Mouse (Mus musculus): Measurements from ENCODE around the gene Ric8a. TPM values are rescaled to one million over a fixed set of nuclear protein-coding genes. Genes with fewer than 3 reads are reported as not detected.

Ric8a gene
- polyA plus RNA-seq, 1 experiment from 2014 or later = 64.9 TPM

GRCm38 (mm10) chr7:140828171-140828881, 28.4 kb upstream of the Ric8a start:
- H3K36me3 ChIP-seq (ENCODE audit: control insufficient read depth, insufficient read depth, low read length) = no peaks in the 10 kb centered on the region
- H3K4me2 ChIP-seq (ENCODE audit: low read length) = no peak overlapping the region
- no peak overlapping the region for H3K9ac ChIP-seq (ENCODE audit: low read length)
- no peak overlapping the region for H3K4me3 ChIP-seq (ENCODE audit: low read depth, low read length)
- DNase-seq (ENCODE audit: low spot score) = no peak
- H3K9me3 ChIP-seq (ENCODE audit: control insufficient read depth, low read length) = no peaks in the 10 kb centered on the region
- no peaks in the 10 kb centered on the region for H3K4me1 ChIP-seq (replicated peaks; ENCODE audit: control insufficient read depth, insufficient read depth, low read length)
- WGBS = 31% methylated on average over 8 of the region's 8 CpGs
- H3K27ac ChIP-seq (ENCODE audit: low read depth) = no peak overlapping the region
- ATAC-seq (replicated peaks; ENCODE audit: low FRiP score, low TSS enrichment, low read depth) = peak; percentile 53; the same call in 1 of the 2 replicates
- H3K27me3 ChIP-seq (replicated peaks; ENCODE audit: control insufficient read depth, insufficient read depth, low read length) = no peaks in the 10 kb centered on the region

- ATAC-seq (replicated peaks; ENCODE audit: low FRiP score, low TSS enrichment, low read depth) (no peak), DNase-seq (ENCODE audit: low spot score) (no peak)
- Histone ChIP-seq H3K9me3 (ENCODE audit: control insufficient read depth, low read length) (no peaks in the 10 kb centered on the region), H3K4me1 (replicated peaks; ENCODE audit: control insufficient read depth, insufficient read depth, low read length) (no peaks in the 10 kb centered on the region), H3K36me3 (ENCODE audit: control insufficient read depth, insufficient read depth, low read length) (no peaks in the 10 kb centered on the region), H3K9ac (ENCODE audit: low read length) (no peak overlapping the region), H3K4me2 (ENCODE audit: low read length) (no peak overlapping the region), H3K27ac (ENCODE audit: low read depth) (no peak overlapping the region), H3K4me3 (ENCODE audit: low read depth, low read length) (no peak overlapping the region), H3K27me3 (replicated peaks; ENCODE audit: control insufficient read depth, insufficient read depth, low read length) (no peaks in the 10 kb centered on the region)
- 67% methylated on average over 6 of the region's 6 CpGs for WGBS
These were observed 25.3 kb upstream of the Ric8a start for GRCm38 (mm10) chr7:140831447-140831846.

GRCm38 (mm10) chr7:140833341-140833740, 23.4 kb upstream of the Ric8a start:
- Histone ChIP-seq H3K9me3 (ENCODE audit: control insufficient read depth, low read length) (no peaks in the 10 kb centered on the region), H3K4me2 (ENCODE audit: low read length) (no peak overlapping the region), H3K27ac (ENCODE audit: low read depth) (no peak overlapping the region), H3K27me3 (replicated peaks; ENCODE audit: control insufficient read depth, insufficient read depth, low read length) (no peaks in the 10 kb centered on the region), H3K9ac (ENCODE audit: low read length) (no peak overlapping the region), H3K4me1 (replicated peaks; ENCODE audit: control insufficient read depth, insufficient read depth, low read length) (no peaks in the 10 kb centered on the region), H3K36me3 (ENCODE audit: control insufficient read depth, insufficient read depth, low read length) (no peaks in the 10 kb centered on the region), H3K4me3 (ENCODE audit: low read depth, low read length) (no peak overlapping the region)
- DNase-seq (ENCODE audit: low spot score) (no peak), ATAC-seq (replicated peaks; ENCODE audit: low FRiP score, low TSS enrichment, low read depth) (no peak)
- 81% methylated on average over 4 of the region's 4 CpGs for WGBS

GRCm38 (mm10) chr7:140834968-140835757, 21.6 kb upstream of the Ric8a start, which contains the start of gene Urah:
Gene Urah, plus strand, starts transcription at chr7:140835018.
- H3K4me3 ChIP-seq (ENCODE audit: low read depth, low read length) = no peak within 1 kb of the TSS
- WGBS = 37% methylated on average over 20 of the region's 20 CpGs
- no peak within 1 kb of the TSS for H3K4me2 ChIP-seq (ENCODE audit: low read length)
- no peaks in the 10 kb centered on the region for H3K27me3 ChIP-seq (replicated peaks; ENCODE audit: control insufficient read depth, insufficient read depth, low read length)
- no peaks in the 10 kb centered on the region for H3K36me3 ChIP-seq (ENCODE audit: control insufficient read depth, insufficient read depth, low read length)
- no peaks in the 10 kb centered on the region for H3K4me1 ChIP-seq (replicated peaks; ENCODE audit: control insufficient read depth, insufficient read depth, low read length)
- H3K9me3 ChIP-seq (ENCODE audit: control insufficient read depth, low read length) = no peaks in the 10 kb centered on the region
- DNase-seq (ENCODE audit: low spot score) (no peak), ATAC-seq (replicated peaks; ENCODE audit: low FRiP score, low TSS enrichment, low read depth) (peak; percentile 47; the same call in 1 of the 2 replicates)
- H3K27ac ChIP-seq (ENCODE audit: low read depth) = no peak within 1 kb of the TSS
- H3K9ac ChIP-seq (ENCODE audit: low read length) = no peak within 1 kb of the TSS

GRCm38 (mm10) chr7:140835758-140836087, 21.0 kb upstream of the Ric8a start:
- Histone ChIP-seq H3K27me3 (replicated peaks; ENCODE audit: control insufficient read depth, insufficient read depth, low read length) (no peaks in the 10 kb centered on the region), H3K9ac (ENCODE audit: low read length) (no peak overlapping the region), H3K4me2 (ENCODE audit: low read length) (no peak overlapping the region), H3K9me3 (ENCODE audit: control insufficient read depth, low read length) (no peaks in the 10 kb centered on the region), H3K4me1 (replicated peaks; ENCODE audit: control insufficient read depth, insufficient read depth, low read length) (no peaks in the 10 kb centered on the region), H3K4me3 (ENCODE audit: low read depth, low read length) (no peak overlapping the region), H3K36me3 (ENCODE audit: control insufficient read depth, insufficient read depth, low read length) (no peaks in the 10 kb centered on the region), H3K27ac (ENCODE audit: low read depth) (no peak overlapping the region)
- DNase-seq (ENCODE audit: low spot score) = no peak
- WGBS = 69% methylated on average over 2 of the region's 2 CpGs
- ATAC-seq (replicated peaks; ENCODE audit: low FRiP score, low TSS enrichment, low read depth) = no peak

- Histone ChIP-seq H3K27ac (ENCODE audit: low read depth) (no peak overlapping the region), H3K9ac (ENCODE audit: low read length) (no peak overlapping the region), H3K4me1 (replicated peaks; ENCODE audit: control insufficient read depth, insufficient read depth, low read length) (no peaks in the 10 kb centered on the region), H3K4me3 (ENCODE audit: low read depth, low read length) (no peak overlapping the region), H3K9me3 (ENCODE audit: control insufficient read depth, low read length) (no peaks in the 10 kb centered on the region), H3K4me2 (ENCODE audit: low read length) (no peak overlapping the region), H3K36me3 (ENCODE audit: control insufficient read depth, insufficient read depth, low read length) (no peaks in the 10 kb centered on the region), H3K27me3 (replicated peaks; ENCODE audit: control insufficient read depth, insufficient read depth, low read length) (no peaks in the 10 kb centered on the region)
- no peak for DNase-seq (ENCODE audit: low spot score)
- no peak for ATAC-seq (replicated peaks; ENCODE audit: low FRiP score, low TSS enrichment, low read depth)
- WGBS = 79% methylated on average over 9 of the region's 9 CpGs
These were observed 20.3 kb upstream of the Ric8a start for GRCm38 (mm10) chr7:140836243-140837115.

GRCm38 (mm10) chr7:140839556-140839955, 17.2 kb upstream of the Ric8a start:
- H3K4me2 ChIP-seq (ENCODE audit: low read length) = no peak overlapping the region
- peaks cover 8% of the 10 kb centered on the region; the same call in 1 of the 2 replicates for H3K27me3 ChIP-seq (replicated peaks; ENCODE audit: control insufficient read depth, insufficient read depth, low read length)
- DNase-seq (ENCODE audit: low spot score) (no peak), ATAC-seq (replicated peaks; ENCODE audit: low FRiP score, low TSS enrichment, low read depth) (no peak)
- H3K27ac ChIP-seq (ENCODE audit: low read depth) = no peak overlapping the region
- H3K4me1 ChIP-seq (replicated peaks; ENCODE audit: control insufficient read depth, insufficient read depth, low read length) = no peaks in the 10 kb centered on the region
- H3K36me3 ChIP-seq (ENCODE audit: control insufficient read depth, insufficient read depth, low read length) = no peaks in the 10 kb centered on the region
- WGBS = 56% methylated on average over 5 of the region's 5 CpGs
- no peak overlapping the region for H3K9ac ChIP-seq (ENCODE audit: low read length)
- no peak overlapping the region for H3K4me3 ChIP-seq (ENCODE audit: low read depth, low read length)
- no peaks in the 10 kb centered on the region for H3K9me3 ChIP-seq (ENCODE audit: control insufficient read depth, low read length)

Measured in intestine, embryonic 14.5 days (tissue).